Mouse (Mus musculus) lung, postnatal 4 days (tissue): ENCODE results near the gene Nsun7.
"Not testable (repeated sequence)": the region's sequence is repeated elsewhere in the genome, so short reads cannot be mapped to it uniquely, and the experiment has no call there.

ENCODE experiments used
- DNase-seq, 2 experiments: peaks; one replicate each; pipeline ENCODE4 v3.0.0; 2021

The Nsun7 gene

GRCm38 (mm10) chr5:66259756-66260448 is at the start of gene Nsun7:
TSS of gene Nsun7 (plus strand) at chr5:66259897.
- DNase-seq: peak; percentile 90 to 94

DNA sequence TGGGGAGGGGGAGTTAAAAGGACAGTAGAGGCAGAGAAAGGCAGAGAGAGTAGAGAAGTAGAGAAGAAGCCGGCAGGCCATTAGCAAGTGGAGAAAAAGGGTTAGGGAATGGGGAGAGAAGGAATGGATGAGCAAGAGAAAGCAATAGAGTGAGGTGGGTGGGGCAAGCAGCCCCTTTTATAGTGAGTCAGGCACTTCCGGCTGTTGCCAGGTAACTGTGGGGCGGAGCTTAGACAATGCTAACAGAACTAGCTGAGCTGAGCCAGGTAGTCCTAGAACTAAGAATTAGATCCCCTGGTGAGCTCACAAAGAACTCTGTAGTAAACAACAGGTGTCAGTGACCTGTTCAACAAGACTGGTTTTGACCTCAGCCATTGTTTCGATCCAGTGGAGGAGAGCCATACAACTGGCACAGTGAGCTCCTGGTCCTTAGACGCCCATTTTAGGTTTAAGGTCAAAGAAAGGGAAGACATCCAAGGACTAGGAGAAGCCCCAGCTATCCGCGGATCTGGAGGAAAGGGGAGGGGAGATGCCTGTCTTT is 45.2 kb upstream of the Nsun7 start:
- DNase-seq: no peak

DNA sequence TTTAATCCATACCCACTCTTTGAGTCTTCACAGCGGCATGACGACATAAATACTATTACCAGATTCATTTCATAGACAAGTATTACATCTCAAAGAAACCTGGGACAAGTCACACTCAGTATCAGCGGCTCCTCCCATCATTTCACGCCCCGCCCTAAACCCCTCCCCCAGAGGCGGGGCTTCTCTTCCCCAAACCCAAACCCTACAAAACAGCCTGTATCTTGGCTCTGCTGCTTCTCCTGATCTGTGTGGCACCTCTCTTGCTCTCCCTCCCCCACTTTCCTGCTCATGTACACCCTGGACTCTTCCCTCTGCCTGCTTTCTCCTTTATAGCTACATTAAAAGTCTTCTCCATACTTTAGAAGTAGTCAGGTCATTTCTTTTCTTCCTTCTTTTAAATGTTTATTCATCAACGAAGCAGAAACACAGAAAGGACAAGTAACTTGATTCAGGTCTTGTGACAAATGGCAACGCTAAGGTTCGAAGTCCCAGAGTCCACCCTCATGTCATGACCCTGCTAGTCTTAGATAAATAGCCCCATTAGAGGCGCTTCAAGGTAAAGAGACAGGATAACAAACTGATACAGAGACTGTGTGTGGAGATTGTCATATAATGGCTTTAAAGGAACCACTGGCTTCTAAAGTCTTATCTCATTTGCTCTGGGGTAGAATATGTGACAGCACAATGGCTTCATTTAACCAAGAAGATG is 44.0 kb upstream of the Nsun7 start:
- no peak for DNase-seq

GRCm38 (mm10) chr5:66219692-66220091 is 40.0 kb upstream of the Nsun7 start:
- no peak for DNase-seq

DNA sequence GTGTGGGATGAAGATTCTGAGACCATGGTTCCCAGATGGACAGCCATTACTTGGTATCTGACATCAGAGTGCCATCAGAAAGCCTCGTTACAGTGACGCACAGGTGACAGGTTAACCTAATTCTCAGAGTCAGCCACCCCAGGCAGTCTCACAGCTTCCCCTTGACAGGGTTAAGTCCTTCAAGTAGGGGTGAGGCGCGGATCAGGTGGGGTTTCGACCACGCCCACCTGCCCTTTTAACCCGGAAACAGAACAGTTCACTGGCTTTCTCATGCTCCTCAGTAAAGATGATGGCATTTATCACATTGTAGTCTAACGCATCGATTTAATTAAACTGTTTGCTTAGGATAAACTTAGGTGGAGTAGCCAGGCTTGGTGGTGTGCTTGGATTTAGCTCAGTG is 39.1 kb upstream of the Nsun7 start:
- DNase-seq: no peak

DNA sequence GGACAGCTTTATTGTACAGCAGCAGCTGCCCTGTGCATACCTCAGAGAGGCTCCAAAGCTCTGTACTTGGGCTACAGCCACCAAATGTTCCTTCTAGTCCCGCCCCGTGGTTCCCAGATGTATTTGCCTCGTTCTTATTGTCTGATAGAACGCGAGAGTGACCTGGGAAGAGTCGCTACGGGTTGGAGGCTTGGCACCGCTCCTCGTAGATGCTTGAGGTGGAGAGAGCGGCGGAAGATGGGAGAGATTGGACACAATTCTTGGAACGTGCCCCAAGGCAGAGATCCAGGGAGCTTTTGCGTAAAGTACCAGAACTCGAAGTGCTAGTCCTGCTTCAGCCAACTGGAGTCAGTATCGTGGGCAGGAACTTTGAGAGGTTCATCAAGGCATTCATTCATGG is 36.8 kb upstream of the Nsun7 start:
- DNase-seq: no peak

DNA sequence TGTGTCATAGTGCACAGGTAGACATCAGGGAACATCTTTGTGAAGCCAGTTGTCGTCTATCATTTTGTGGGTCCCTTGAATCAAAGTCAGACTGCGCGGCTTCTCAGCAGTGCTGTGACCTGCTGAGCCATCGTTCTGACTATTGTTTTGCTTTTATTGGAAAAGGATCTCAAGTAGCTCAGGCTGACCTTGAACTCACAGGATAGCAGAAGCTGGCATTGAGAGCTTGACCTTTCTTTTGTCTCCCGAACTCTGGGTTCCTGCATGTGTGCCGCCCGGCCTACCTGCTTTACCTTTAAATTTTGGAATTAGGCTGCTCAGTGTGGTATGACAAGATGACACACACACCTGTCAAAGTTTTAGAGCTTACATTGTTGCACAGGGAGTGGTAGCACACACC is 33.2 kb upstream of the Nsun7 start:
- DNase-seq: no peak

GRCm38 (mm10) chr5:66231660-66232269 is 27.9 kb upstream of the Nsun7 start:
- DNase-seq: no peak

GRCm38 (mm10) chr5:66232456-66232855 is 27.2 kb upstream of the Nsun7 start:
- DNase-seq: no peak

GRCm38 (mm10) chr5:66241894-66242293 is 17.8 kb upstream of the Nsun7 start:
- peak in 1 of 2 experiments; percentile 21 for DNase-seq

- no peak for DNase-seq
Observed at GRCm38 (mm10) chr5:66243467-66243866, 16.2 kb upstream of the Nsun7 start.

DNA sequence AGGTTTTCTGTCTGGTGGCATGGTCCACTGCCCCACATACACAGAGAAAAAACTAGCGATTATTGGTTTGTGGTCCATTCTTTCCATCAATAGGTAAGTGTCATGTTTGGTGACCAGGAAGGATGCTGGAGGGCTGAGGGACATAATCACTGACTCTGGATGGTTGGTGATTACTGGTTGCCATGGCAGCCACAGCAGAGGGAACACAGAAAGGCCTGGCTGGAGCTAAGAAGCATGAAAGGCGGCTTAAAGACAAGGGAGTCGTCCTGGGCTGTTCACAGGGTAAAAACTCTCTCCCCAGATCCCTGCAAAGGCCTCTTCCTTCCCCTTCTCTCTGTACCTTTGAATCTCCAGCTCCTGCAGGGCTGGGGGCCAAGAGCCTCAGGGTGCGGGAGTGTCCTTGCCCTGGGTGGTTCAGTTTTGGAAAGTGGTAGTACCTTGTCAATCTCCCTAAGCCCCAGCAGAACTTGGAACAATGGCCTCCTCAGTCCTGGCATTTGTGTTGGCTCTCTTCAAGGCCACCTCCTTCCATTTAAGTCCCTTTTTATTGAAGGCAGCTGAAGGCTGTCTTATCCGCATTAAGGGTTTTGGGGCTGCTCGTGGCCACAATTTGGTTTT is 15.5 kb upstream of the Nsun7 start:
- DNase-seq: no peak

DNA sequence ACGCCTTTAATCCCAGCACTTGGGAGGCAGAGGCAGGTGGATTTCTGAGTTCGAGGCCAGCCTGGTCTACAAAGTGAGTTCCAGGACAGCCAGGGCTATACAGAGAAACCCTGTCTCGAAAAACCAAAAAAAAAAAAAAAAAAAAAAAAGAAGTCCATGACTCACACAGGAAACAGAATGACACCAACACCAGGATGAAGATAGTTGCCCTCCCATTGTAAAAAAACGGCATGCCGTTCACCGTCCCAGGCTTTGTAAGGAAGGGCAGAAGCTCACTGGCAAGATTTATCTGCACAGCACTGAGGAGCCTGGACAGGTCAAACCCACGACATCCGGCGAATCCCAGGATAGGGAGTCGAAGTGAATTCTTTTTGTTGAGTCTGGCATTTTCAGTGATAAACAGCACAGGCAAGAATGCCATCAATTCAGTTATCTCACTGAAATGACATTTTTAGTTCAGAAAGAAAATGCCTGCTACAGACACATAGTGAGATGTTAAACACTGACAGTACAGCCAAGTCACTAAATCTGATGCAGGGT is 13.7 kb upstream of the Nsun7 start:
- DNase-seq: no peak

DNA sequence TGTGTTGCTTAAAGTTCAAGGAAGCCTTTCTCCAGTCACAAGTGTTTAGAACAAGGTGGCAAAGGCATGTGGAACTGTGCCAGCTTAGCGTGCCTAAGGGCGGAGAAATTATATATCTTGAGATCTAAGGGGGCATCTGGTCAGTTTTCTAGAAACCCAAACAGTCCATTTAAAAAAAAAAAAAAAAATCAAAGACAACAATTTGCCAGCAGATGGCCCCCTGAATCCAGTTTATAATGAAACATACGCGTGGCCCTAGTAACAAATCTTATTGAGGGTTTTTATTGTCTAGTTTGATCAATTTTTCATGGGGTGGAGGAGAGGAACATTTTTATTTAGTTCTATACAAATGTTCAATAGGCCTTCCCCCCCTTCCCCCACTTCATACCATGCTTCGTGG is 6.5 kb upstream of the Nsun7 start:
- DNase-seq: no peak

DNA sequence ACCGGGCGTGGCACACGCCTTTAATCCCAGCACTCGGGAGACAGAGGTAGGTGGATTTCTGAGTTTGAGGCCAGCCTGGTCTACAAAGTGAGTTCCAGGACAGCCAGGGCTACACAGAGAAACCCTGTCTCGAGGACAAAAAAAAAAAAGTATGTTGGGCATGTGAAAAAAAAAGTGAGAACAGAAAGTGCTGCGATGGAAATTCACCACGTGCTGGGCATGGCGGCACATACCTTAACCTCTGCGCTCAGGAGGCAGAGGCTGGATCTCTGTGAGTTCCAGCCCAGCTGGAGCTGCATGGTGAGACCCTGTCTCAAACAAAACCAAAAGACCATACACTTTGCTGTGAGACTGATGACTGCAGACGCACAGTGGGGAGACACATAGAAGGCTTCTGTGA is 4.7 kb upstream of the Nsun7 start:
- no peak for DNase-seq

- DNase-seq: no peak
Observed at GRCm38 (mm10) chr5:66259000-66259399, 697 bp upstream of the Nsun7 start.

GRCm38 (mm10) chr5:66259431-66259755 is 304 bp upstream of the Nsun7 start:
- not testable (repeated sequence) for DNase-seq

DNA sequence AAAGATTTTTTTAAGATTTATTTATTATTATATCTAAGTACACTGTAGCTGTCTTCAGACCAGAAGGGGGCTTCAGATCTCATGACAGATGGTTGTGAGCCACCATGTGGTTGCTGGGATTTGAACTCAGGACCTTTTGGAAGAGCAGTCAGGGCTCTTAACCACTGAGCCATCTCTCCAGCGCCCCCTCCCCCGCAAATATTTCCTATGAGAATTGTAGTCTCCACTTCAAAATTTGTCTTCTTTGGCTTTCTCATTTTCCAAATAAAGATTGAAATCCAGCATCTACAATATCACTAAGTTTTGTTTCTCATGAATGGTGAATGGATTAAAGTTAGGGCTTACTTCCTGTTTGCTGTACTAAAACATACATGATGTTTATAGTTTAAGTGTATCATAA is 2.8 kb downstream of the Nsun7 start:
- DNase-seq: no peak

GRCm38 (mm10) chr5:66263398-66263797 is 3.7 kb downstream of the Nsun7 start:
- DNase-seq: peak in 1 of 2 experiments; percentile 22

GRCm38 (mm10) chr5:66269616-66270015 is 9.9 kb downstream of the Nsun7 start:
- no peak for DNase-seq

GRCm38 (mm10) chr5:66271141-66271540 is 11.4 kb downstream of the Nsun7 start:
- no peak for DNase-seq

- no peak for DNase-seq
Observed at GRCm38 (mm10) chr5:66274417-66274816, 14.7 kb downstream of the Nsun7 start.

DNA sequence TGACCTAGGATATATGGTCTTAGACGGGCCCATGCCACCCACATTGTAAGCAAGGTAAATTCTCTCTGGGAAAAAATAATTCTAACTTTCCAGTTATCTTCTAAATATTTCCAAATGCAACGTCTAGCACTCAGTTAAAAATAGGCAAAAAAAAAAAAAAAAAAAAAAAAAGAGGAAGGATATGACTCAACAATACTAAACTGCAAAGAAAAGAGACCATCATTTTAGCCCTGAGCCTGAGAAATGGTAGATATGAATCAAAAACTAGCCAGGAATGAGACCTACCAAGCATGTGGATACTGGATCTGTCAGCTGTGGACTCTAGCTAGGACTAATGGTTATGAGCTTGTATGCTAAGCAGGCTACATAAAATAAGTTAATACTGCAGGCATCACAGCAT is 20.0 kb downstream of the Nsun7 start:
- DNase-seq: no peak
